Mouse (Mus musculus) kidney, postnatal 4 days (tissue): Measurements from ENCODE around the gene Syde1.
A peak's percentile ranks its signal among the peaks of the same experiment; 100 is the strongest.

Source experiments
- DNase-seq, 2 experiments: peaks; one replicate each; pipeline ENCODE4 v3.0.0; 2021; ENCODE audit warnings: mixed read lengths in 2 of 2

Gene Syde1

DNA sequence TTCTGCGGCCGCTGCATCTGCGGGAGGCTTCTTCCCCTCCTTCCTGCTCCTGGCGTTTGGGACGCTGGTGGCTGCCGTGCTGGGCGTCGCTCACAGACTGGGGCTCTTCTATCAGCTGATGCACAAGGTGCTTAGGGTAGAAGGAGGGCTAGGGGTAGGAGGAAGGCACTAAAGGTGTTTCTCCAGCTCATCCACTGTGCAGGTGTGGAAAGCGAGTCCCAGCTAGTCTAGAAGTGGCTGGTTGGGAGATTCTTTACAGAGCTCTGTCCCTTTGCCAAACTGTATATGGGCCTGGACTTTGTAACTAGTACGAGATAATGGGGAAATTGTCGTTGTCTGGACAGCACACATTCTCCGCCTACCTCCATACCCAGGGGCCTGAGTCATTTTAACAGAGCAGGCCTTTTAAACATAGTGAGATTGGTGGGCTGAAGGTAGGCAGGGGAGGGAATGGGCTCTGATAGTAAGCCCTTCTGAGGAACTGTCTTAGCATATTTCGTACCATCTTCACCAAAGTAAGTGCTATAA lies 16.6 kb downstream of the Syde1 start:
- no peak for DNase-seq

DNA sequence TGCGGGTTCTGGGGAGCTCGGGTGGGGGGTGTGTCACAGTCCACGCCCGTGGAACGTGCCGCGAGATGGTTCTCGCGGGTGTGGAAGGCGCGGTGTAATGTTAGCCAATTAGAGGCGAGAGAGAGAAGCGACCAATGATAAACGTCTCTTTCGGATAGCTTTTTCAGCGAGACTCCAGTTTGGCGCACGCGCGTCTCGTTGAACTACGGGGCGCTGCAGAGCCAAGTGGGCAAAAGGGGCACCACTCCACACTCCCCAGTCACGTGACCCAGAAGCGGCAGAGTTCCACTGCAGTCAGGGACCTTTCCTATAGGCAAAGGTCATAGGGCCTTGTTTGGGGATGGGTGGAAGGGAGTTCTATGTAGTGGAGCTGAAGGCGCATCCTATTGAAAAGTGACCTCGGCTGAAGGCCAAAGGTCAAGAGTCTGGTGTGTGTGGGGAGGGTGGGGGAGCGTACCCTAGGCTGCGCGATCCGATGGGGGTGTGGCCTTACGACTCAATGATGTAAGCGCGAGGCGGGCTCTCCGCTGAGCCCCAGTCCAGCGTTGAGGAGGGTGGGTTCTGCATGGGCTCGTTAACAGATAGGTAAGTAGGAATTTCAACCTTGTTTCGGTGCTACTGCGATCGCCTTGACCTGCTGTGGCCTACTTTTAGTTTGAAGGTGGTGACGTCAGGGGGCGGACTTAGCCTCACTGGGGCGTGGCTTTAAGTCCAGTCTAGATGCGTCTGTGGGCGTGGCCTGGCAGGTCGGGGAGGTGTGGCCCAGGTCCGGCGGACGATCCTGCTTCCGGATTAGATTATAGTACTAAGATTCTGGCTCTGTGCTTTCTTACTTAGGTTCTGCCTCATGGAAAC lies 17.3 kb downstream of the Syde1 start, which contains the start of gene Ilvbl:
Gene Ilvbl, plus strand, starts transcription at position 97 of the 855 bp plus-strand sequence.
- DNase-seq = peak; percentile 97 to 98

GRCm38 (mm10) chr10:78573226-78573625 lies 18.5 kb downstream of the Syde1 start:
- no peak for DNase-seq

GRCm38 (mm10) chr10:78570897-78571296 lies 20.9 kb downstream of the Syde1 start:
- no peak for DNase-seq

GRCm38 (mm10) chr10:78570416-78570815 lies 21.3 kb downstream of the Syde1 start:
- no peak for DNase-seq

DNA sequence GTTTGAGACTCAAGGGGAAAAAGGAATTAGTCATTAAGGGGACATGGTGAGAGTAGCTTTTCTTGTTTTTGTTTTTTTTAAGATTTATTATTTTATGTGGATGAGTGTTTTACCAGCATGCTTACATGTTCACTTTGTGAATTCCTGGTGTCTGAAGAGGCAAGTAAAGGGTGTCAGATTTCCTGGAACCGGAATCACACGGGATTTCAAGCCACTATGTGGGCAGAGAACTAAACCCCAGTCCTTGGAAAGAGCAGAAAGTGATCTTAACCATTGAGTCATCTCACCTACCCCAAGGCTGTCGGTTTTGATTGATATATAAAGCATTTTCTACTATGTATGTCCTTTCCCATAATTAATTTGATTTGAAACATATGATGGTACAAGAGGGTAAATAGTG lies 22.1 kb downstream of the Syde1 start:
- DNase-seq = no peak

GRCm38 (mm10) chr10:78569191-78569590 lies 22.6 kb downstream of the Syde1 start:
- DNase-seq = no peak

GRCm38 (mm10) chr10:78565070-78565469 lies 26.7 kb downstream of the Syde1 start:
- DNase-seq = no peak

GRCm38 (mm10) chr10:78540943-78541342 lies 50.8 kb downstream of the Syde1 start:
- DNase-seq = peak; percentile 47 to 50
